ENCODE assay signal across 25 mouse cellular contexts in genomic region chr11:119811598-119811997, GRCm38 (mm10).
DNase-seq lines count a peak whose midpoint lies in the region; ATAC-seq and TF ChIP-seq lines count a peak whose summit lies in the region.
"Had no signal": no experiment of that assay in that cellular context is flagged by ENCODE, and none has a peak within 500 bp of the region (broad histone marks: within the 10 kb centered on the region; RNA-seq: fewer than 3 reads in every experiment).

No protein-coding gene starts in this region.

- TF ChIP-seq POLR2A in myocyte (IDR thresholded peaks at IDR 0.05; ENCODE audit: insufficient read length, low read depth) = no peak

- no peak overlapping the region for H3K9ac ChIP-seq in forebrain, embryonic 12.5 days
- no peak overlapping the region for H3K9ac ChIP-seq in forebrain, embryonic 14.5 days (ENCODE audit: low read length)
- H3K9ac ChIP-seq: embryonic facial prominence, embryonic 13.5 days; forebrain, embryonic 13.5 days; forebrain, postnatal 0 days; heart, embryonic 12.5 days; heart, embryonic 15.5 days; hindbrain, embryonic 15.5 days; intestine, embryonic 15.5 days had no signal

- no peak for DNase-seq in forebrain, embryonic 14.5 days (ENCODE audit: low spot score)
- no peak for DNase-seq in left cerebral cortex, adult 2 months (ENCODE audit: extremely low spot score in 1 of 2, low spot score in 2 of 2)
- no peak for DNase-seq in left cerebral cortex, postnatal 14 days (ENCODE audit: low spot score in 2 of 2)
- DNase-seq: B cell, adult 2 months; cerebellum, adult 11 months; cerebellum, adult 2 months; cerebellum, adult 9-11 months; cerebellum, postnatal 25 days; embryo, embryonic 11 days; forebrain, postnatal 0 days; heart, adult 18-20 months; heart, postnatal 10 days; heart, postnatal 4 days had no signal

- WGBS in forebrain, embryonic 12.5 days = 100% methylated on average over 1 of the region's 1 CpGs
- WGBS in forebrain, embryonic 14.5 days = 94% methylated on average over 1 of the region's 1 CpGs

- H3K36me3 ChIP-seq in forebrain, embryonic 12.5 days (replicated peaks) = peaks cover 28% of the 10 kb centered on the region
- H3K36me3 ChIP-seq in forebrain, embryonic 14.5 days (ENCODE audit: control insufficient read depth, insufficient read depth, low read length) = peaks cover 13% of the 10 kb centered on the region
- peaks cover 5% of the 10 kb centered on the region for H3K36me3 ChIP-seq in myocyte (ENCODE audit: control insufficient read depth, insufficient read depth)

- no peak for TF ChIP-seq CTCF in left cerebral cortex, adult 2 months (IDR thresholded peaks at IDR 0.05)

- H3K27ac ChIP-seq in forebrain, embryonic 12.5 days = 0 out of 2 replicates have a peak overlapping the region, but pooled peaks have one; percentile 13
- H3K27ac ChIP-seq in forebrain, embryonic 14.5 days (ENCODE audit: low read depth, low read length) = no peak overlapping the region
- peak overlapping the region; percentile 70 for H3K27ac ChIP-seq in left cerebral cortex, adult 2 months
- H3K27ac ChIP-seq: embryonic facial prominence, embryonic 10.5 days; embryonic facial prominence, embryonic 13.5 days; forebrain, embryonic 13.5 days; heart, embryonic 15.5 days; hindbrain, embryonic 15.5 days; intestine, embryonic 15.5 days had no signal

- no peaks in the 10 kb centered on the region for H3K27me3 ChIP-seq in forebrain, embryonic 12.5 days
- no peaks in the 10 kb centered on the region for H3K27me3 ChIP-seq in forebrain, embryonic 14.5 days (replicated peaks; ENCODE audit: control insufficient read depth, insufficient read depth, low read length)
- H3K27me3 ChIP-seq in myocyte (ENCODE audit: control insufficient read depth, insufficient read depth, insufficient read length) = no peaks in the 10 kb centered on the region
- H3K27me3 ChIP-seq: embryonic facial prominence, embryonic 13.5 days; forebrain, embryonic 13.5 days; heart, embryonic 12.5 days; heart, embryonic 15.5 days; hindbrain, embryonic 15.5 days; intestine, embryonic 15.5 days had no signal

- H3K79me2 ChIP-seq in myocyte (ENCODE audit: control insufficient read depth, insufficient read depth) = no peaks in the 10 kb centered on the region

- H3K9me3 ChIP-seq in forebrain, embryonic 12.5 days = no peaks in the 10 kb centered on the region
- no peaks in the 10 kb centered on the region for H3K9me3 ChIP-seq in forebrain, embryonic 14.5 days (replicated peaks; ENCODE audit: control insufficient read depth, low read length)
- H3K9me3 ChIP-seq: embryonic facial prominence, embryonic 10.5 days; embryonic facial prominence, embryonic 13.5 days; forebrain, embryonic 13.5 days; heart, embryonic 12.5 days; heart, embryonic 15.5 days; hindbrain, embryonic 15.5 days; intestine, embryonic 15.5 days had no signal

- peaks cover 4% of the 10 kb centered on the region; the same call in 1 of the 2 replicates for H3K4me1 ChIP-seq in forebrain, embryonic 12.5 days
- no peaks in the 10 kb centered on the region; the same call in 1 of the 2 replicates for H3K4me1 ChIP-seq in forebrain, embryonic 14.5 days (ENCODE audit: control insufficient read depth, insufficient read depth, low read length)

- intact Hi-C loops in left cerebral cortex, adult 2 months (cut with DNase I) = no loop called here
- intact Hi-C loops in left cerebral cortex, postnatal 14 days (cut with DNase I) = no loop called here

- H3K4me2 ChIP-seq in forebrain, embryonic 12.5 days = no peak overlapping the region
- H3K4me2 ChIP-seq in forebrain, embryonic 14.5 days (ENCODE audit: low read length) = no peak overlapping the region
- no peak overlapping the region for H3K4me2 ChIP-seq in myocyte (ENCODE audit: low read depth)
- H3K4me2 ChIP-seq: embryonic facial prominence, embryonic 13.5 days; forebrain, embryonic 13.5 days; heart, embryonic 12.5 days; heart, embryonic 15.5 days; hindbrain, embryonic 15.5 days; intestine, embryonic 15.5 days had no signal

- H3ac ChIP-seq in myocyte (ENCODE audit: control insufficient read depth, insufficient read length) = no peak overlapping the region

- ATAC-seq in forebrain, embryonic 12.5 days (ENCODE audit: low FRiP score) = no peak
- ATAC-seq in forebrain, embryonic 14.5 days = no peak
- no peak for ATAC-seq in monocyte, adult 5-6 weeks (replicated peaks; ENCODE audit: insufficient number of reproducible peaks, low FRiP score, low TSS enrichment, poor library complexity, severe bottlenecking)
- ATAC-seq: CD4-positive, CD25-positive, alpha-beta regulatory T cell, adult 4 months; forebrain, embryonic 13.5 days; forebrain, postnatal 0 days; intestine, embryonic 15.5 days had no signal

- no peak overlapping the region for H3K4me3 ChIP-seq in forebrain, embryonic 12.5 days (replicated peaks)
- H3K4me3 ChIP-seq in forebrain, embryonic 14.5 days (ENCODE audit: low read depth, low read length) = no peak overlapping the region
- H3K4me3 ChIP-seq in left cerebral cortex, adult 2 months = no peak overlapping the region
- no peak overlapping the region for H3K4me3 ChIP-seq in myocyte
- H3K4me3 ChIP-seq: embryonic facial prominence, embryonic 10.5 days; embryonic facial prominence, embryonic 13.5 days; erythroblast, embryonic 14.5 days; forebrain, embryonic 13.5 days; heart, embryonic 12.5 days; heart, embryonic 15.5 days; hindbrain, embryonic 15.5 days; intestine, embryonic 15.5 days had no signal

TF ChIP-seq in myocyte, 11 proteins besides CTCF, POLR2A, EP300 and RAD21:
- TF ChIP-seq MYOG (IDR thresholded peaks at IDR 0.05; ENCODE audit: control insufficient read depth in 1 of 3, insufficient read depth in 1 of 3, insufficient read length in 2 of 3, low read depth in 2 of 3) (peak in 1 of 3 experiments; percentile 89), MYOD1 (IDR thresholded peaks at IDR 0.05; ENCODE audit: control insufficient read depth in 1 of 3, insufficient read length in 2 of 3, low read depth in 2 of 3) (peak in 2 of 3 experiments; percentile 40 to 72), TCF3 (IDR thresholded peaks at IDR 0.05; ENCODE audit: insufficient read length, low read depth) (no peak)
